Mouse (Mus musculus) lung, embryonic 15.5 days (tissue): ENCODE measurements around the gene Aldh1a3. TPM values are rescaled to one million over a fixed set of nuclear protein-coding genes. Genes with fewer than 3 reads are reported as not detected.

Experiments used
- ATAC-seq: fragments of 200-750 bp; cut with Nextera tagmentation; 2 replicates; pipeline ENCODE4 v1.8.0; 2017; ENCODE audit warnings: moderate number of reproducible peaks, borderline replicate concordance; ENCODE audit not compliant: low FRiP score, low TSS enrichment; ENCODE audit errors: extremely low read depth
- H3K27ac ChIP-seq: fragments of 300-500 bp; sonication (generic); 2 replicates; pipeline ENCODE4 v1.5.1; 2015; ENCODE audit warnings: moderate library complexity, mild to moderate bottlenecking, inconsistent platforms
- H3K27me3 ChIP-seq: fragments of 300-500 bp; sonication (generic); 2 replicates; pipeline ENCODE4 v1.6.1; 2015; ENCODE audit warnings: inconsistent platforms
- H3K36me3 ChIP-seq: fragments of 300-500 bp; sonication (generic); 2 replicates; pipeline ENCODE4 v1.6.1; 2015; ENCODE audit warnings: inconsistent platforms
- H3K4me1 ChIP-seq: fragments of 300-500 bp; sonication (generic); 2 replicates; pipeline ENCODE4 v1.6.1; 2015; ENCODE audit warnings: inconsistent platforms
- H3K4me2 ChIP-seq: fragments of 300-500 bp; sonication (generic); 2 replicates; pipeline ENCODE4 v1.6.1; 2015; ENCODE audit warnings: inconsistent platforms, mild to moderate bottlenecking, moderate library complexity
- H3K4me3 ChIP-seq: fragments of 300-500 bp; sonication (generic); 2 replicates; pipeline ENCODE4 v1.5.1; 2015; ENCODE audit warnings: mild to moderate bottlenecking, inconsistent platforms
- H3K9ac ChIP-seq: fragments of 300-500 bp; sonication (generic); 2 replicates; pipeline ENCODE4 v1.6.1; 2015; ENCODE audit warnings: inconsistent platforms
- H3K9me3 ChIP-seq: fragments of 300-500 bp; sonication (generic); 2 replicates; pipeline ENCODE4 v1.6.1; 2016; ENCODE audit warnings: inconsistent platforms
- WGBS: fragments of 180-500 bp; shearing (Covaris S2); methylation state at CpG from one replicate; pipeline ENCODE4 v1.1.7; 2015; 5-methylcytosine and 5-hydroxymethylcytosine counted together
- polyA plus RNA-seq: library from polyadenylated mRNA; unstranded; fragments of >200 nt; fragmentation: Nextera tagmentation; extraction: Ambion mirVana; gene quantifications from 2 replicates; pipeline ENCODE4 v1.2.1, GENCODE M21; 2015

Gene Aldh1a3
- polyA plus RNA-seq, 1 experiment from 2014 or later: 1.3 TPM

GRCm38 (mm10) chr7:66365411-66365810 lies 61.9 kb downstream of the Aldh1a3 start:
- Histone ChIP-seq H3K4me3 (no peak overlapping the region), H3K4me2 (no peak overlapping the region), H3K27me3 (no peaks in the 10 kb centered on the region), H3K9ac (no peak overlapping the region), H3K36me3 (peaks cover 15% of the 10 kb centered on the region), H3K9me3 (peaks cover 7% of the 10 kb centered on the region; the same call in 1 of the 2 replicates), H3K4me1 (peaks cover 27% of the 10 kb centered on the region; the same call in 1 of the 2 replicates), H3K27ac (peak overlapping the region; percentile 47; the same call in 1 of the 2 replicates)
- whole genome bisulfite sequencing: 73% methylated on average over 2 of the region's 2 CpGs
- ATAC-seq: no peak

GRCm38 (mm10) chr7:66364491-66364890 lies 62.8 kb downstream of the Aldh1a3 start:
- H3K4me2 ChIP-seq: no peak overlapping the region
- no peak for ATAC-seq
- no peak overlapping the region for H3K9ac ChIP-seq
- no peak overlapping the region for H3K27ac ChIP-seq
- H3K4me3 ChIP-seq: no peak overlapping the region
- H3K36me3 ChIP-seq: peaks cover 24% of the 10 kb centered on the region
- H3K9me3 ChIP-seq: peaks cover 7% of the 10 kb centered on the region; the same call in 1 of the 2 replicates
- 89% methylated on average over 11 of the region's 11 CpGs for WGBS
- H3K4me1 ChIP-seq: peaks cover 18% of the 10 kb centered on the region; the same call in 1 of the 2 replicates
- no peaks in the 10 kb centered on the region for H3K27me3 ChIP-seq

GRCm38 (mm10) chr7:66359044-66359443 lies 68.3 kb downstream of the Aldh1a3 start:
- H3K27ac ChIP-seq: no peak overlapping the region
- H3K9me3 ChIP-seq: peaks cover 7% of the 10 kb centered on the region; the same call in 1 of the 2 replicates
- H3K27me3 ChIP-seq: no peaks in the 10 kb centered on the region
- 90% methylated on average over 4 of the region's 4 CpGs for WGBS
- no peak overlapping the region for H3K4me3 ChIP-seq
- no peak overlapping the region for H3K9ac ChIP-seq
- H3K36me3 ChIP-seq: peaks cover 25% of the 10 kb centered on the region
- ATAC-seq: no peak
- no peaks in the 10 kb centered on the region for H3K4me1 ChIP-seq
- H3K4me2 ChIP-seq: no peak overlapping the region

GRCm38 (mm10) chr7:66358461-66358860 lies 68.9 kb downstream of the Aldh1a3 start:
- Histone ChIP-seq H3K27me3 (no peaks in the 10 kb centered on the region), H3K36me3 (peaks cover 22% of the 10 kb centered on the region), H3K4me3 (no peak overlapping the region), H3K9ac (no peak overlapping the region), H3K9me3 (peaks cover 7% of the 10 kb centered on the region; the same call in 1 of the 2 replicates), H3K4me2 (no peak overlapping the region), H3K4me1 (no peaks in the 10 kb centered on the region), H3K27ac (no peak overlapping the region)
- WGBS: 88% methylated on average over 3 of the region's 3 CpGs
- no peak for ATAC-seq

- no peaks in the 10 kb centered on the region for H3K27me3 ChIP-seq
- H3K9me3 ChIP-seq: no peaks in the 10 kb centered on the region
- 84% methylated on average over 8 of the region's 8 CpGs for WGBS
- no peak overlapping the region for H3K27ac ChIP-seq
- no peak overlapping the region for H3K4me2 ChIP-seq
- H3K4me3 ChIP-seq: no peak overlapping the region
- H3K36me3 ChIP-seq: peaks cover 13% of the 10 kb centered on the region; the same call in 1 of the 2 replicates
- ATAC-seq: no peak
- H3K4me1 ChIP-seq: no peaks in the 10 kb centered on the region
- H3K9ac ChIP-seq: no peak overlapping the region
Observed at GRCm38 (mm10) chr7:66355791-66356522, 71.4 kb downstream of the Aldh1a3 start.

GRCm38 (mm10) chr7:66354911-66355310 lies 72.4 kb downstream of the Aldh1a3 start:
- Histone ChIP-seq H3K36me3 (peaks cover 5% of the 10 kb centered on the region; the same call in 1 of the 2 replicates), H3K27me3 (no peaks in the 10 kb centered on the region), H3K4me3 (no peak overlapping the region), H3K4me1 (0 out of 2 replicates have a peak, but pooled peaks cover 1% of the 10 kb centered on the region), H3K9me3 (no peaks in the 10 kb centered on the region), H3K4me2 (no peak overlapping the region), H3K9ac (no peak overlapping the region), H3K27ac (no peak overlapping the region)
- no peak for ATAC-seq
- 52% methylated on average over 3 of the region's 3 CpGs for WGBS

GRCm38 (mm10) chr7:66351074-66351473 lies 76.2 kb downstream of the Aldh1a3 start:
- no peak for ATAC-seq
- Histone ChIP-seq H3K9ac (no peak overlapping the region), H3K9me3 (no peaks in the 10 kb centered on the region), H3K27me3 (no peaks in the 10 kb centered on the region), H3K27ac (no peak overlapping the region), H3K36me3 (no peaks in the 10 kb centered on the region), H3K4me1 (0 out of 2 replicates have a peak, but pooled peaks cover 6% of the 10 kb centered on the region), H3K4me2 (no peak overlapping the region), H3K4me3 (no peak overlapping the region)
- WGBS: 73% methylated on average over 4 of the region's 4 CpGs

GRCm38 (mm10) chr7:66349670-66350069 lies 77.6 kb downstream of the Aldh1a3 start:
- Histone ChIP-seq H3K4me1 (0 out of 2 replicates have a peak, but pooled peaks cover 6% of the 10 kb centered on the region), H3K27me3 (no peaks in the 10 kb centered on the region), H3K27ac (no peak overlapping the region), H3K36me3 (no peaks in the 10 kb centered on the region), H3K4me2 (no peak overlapping the region), H3K9ac (no peak overlapping the region), H3K9me3 (no peaks in the 10 kb centered on the region), H3K4me3 (no peak overlapping the region)
- ATAC-seq: no peak
- WGBS: 37% methylated on average over 11 of the region's 11 CpGs

GRCm38 (mm10) chr7:66348588-66348987 lies 78.7 kb downstream of the Aldh1a3 start:
- WGBS: 79% methylated on average over 10 of the region's 10 CpGs
- H3K4me3 ChIP-seq: no peak overlapping the region
- H3K9me3 ChIP-seq: no peaks in the 10 kb centered on the region
- no peaks in the 10 kb centered on the region for H3K27me3 ChIP-seq
- no peak overlapping the region for H3K9ac ChIP-seq
- no peak for ATAC-seq
- H3K4me1 ChIP-seq: 0 out of 2 replicates have a peak, but pooled peaks cover 6% of the 10 kb centered on the region
- no peak overlapping the region for H3K27ac ChIP-seq
- no peaks in the 10 kb centered on the region for H3K36me3 ChIP-seq
- H3K4me2 ChIP-seq: no peak overlapping the region

GRCm38 (mm10) chr7:66346959-66347663 lies 80.2 kb downstream of the Aldh1a3 start:
- Histone ChIP-seq H3K27me3 (no peaks in the 10 kb centered on the region), H3K9ac (no peak overlapping the region), H3K4me2 (no peak overlapping the region), H3K9me3 (no peaks in the 10 kb centered on the region), H3K36me3 (no peaks in the 10 kb centered on the region), H3K4me1 (0 out of 2 replicates have a peak, but pooled peaks cover 6% of the 10 kb centered on the region), H3K27ac (no peak overlapping the region), H3K4me3 (no peak overlapping the region)
- WGBS: 43% methylated on average over 9 of the region's 9 CpGs
- no peak for ATAC-seq

- H3K9ac ChIP-seq: no peak overlapping the region
- 72% methylated on average over 5 of the region's 5 CpGs for WGBS
- peaks cover 17% of the 10 kb centered on the region for H3K4me1 ChIP-seq
- H3K27ac ChIP-seq: no peak overlapping the region
- ATAC-seq: no peak
- no peak overlapping the region for H3K4me3 ChIP-seq
- no peaks in the 10 kb centered on the region for H3K27me3 ChIP-seq
- H3K4me2 ChIP-seq: no peak overlapping the region
- no peaks in the 10 kb centered on the region for H3K9me3 ChIP-seq
- peaks cover 6% of the 10 kb centered on the region for H3K36me3 ChIP-seq
Observed at GRCm38 (mm10) chr7:66343307-66343706, 84.0 kb downstream of the Aldh1a3 start.

- Histone ChIP-seq H3K4me1 (peaks cover 17% of the 10 kb centered on the region), H3K36me3 (peaks cover 6% of the 10 kb centered on the region), H3K4me2 (no peak overlapping the region), H3K27ac (no peak overlapping the region), H3K27me3 (no peaks in the 10 kb centered on the region), H3K4me3 (no peak overlapping the region), H3K9me3 (no peaks in the 10 kb centered on the region), H3K9ac (no peak overlapping the region)
- no peak for ATAC-seq
- WGBS: 69% methylated on average over 6 of the region's 6 CpGs
Observed at GRCm38 (mm10) chr7:66342831-66343230, 84.5 kb downstream of the Aldh1a3 start.
